Mouse (Mus musculus) heart, postnatal 36 days (tissue): ENCODE results near the gene Cd200. TPM values are rescaled to one million over a fixed set of nuclear protein-coding genes. Genes with fewer than 3 reads are reported as not detected.
"Not testable (repeated sequence)": the region's sequence is repeated elsewhere in the genome, so short reads cannot be mapped to it uniquely, and the experiment has no call there.

ENCODE experiments used
- DNase-seq, 2 experiments: peaks; one replicate each; pipeline ENCODE4 v3.0.0; 2021 to 2022
- intact Hi-C: fragments of 180-260 bp; cut with DNase I; formaldehyde crosslinking; loops from one replicate; pipeline ENCODE4 v1.15.1; 2025
- total RNA-seq, 2 experiments: library from RNA; stranded (reverse); gene quantifications; 2 replicates each; pipeline ENCODE4 v1.2.3; 2021

The Cd200 gene
- total RNA-seq, 2 experiments from 2014 or later, result 66.9 to 69.8 TPM

DNA sequence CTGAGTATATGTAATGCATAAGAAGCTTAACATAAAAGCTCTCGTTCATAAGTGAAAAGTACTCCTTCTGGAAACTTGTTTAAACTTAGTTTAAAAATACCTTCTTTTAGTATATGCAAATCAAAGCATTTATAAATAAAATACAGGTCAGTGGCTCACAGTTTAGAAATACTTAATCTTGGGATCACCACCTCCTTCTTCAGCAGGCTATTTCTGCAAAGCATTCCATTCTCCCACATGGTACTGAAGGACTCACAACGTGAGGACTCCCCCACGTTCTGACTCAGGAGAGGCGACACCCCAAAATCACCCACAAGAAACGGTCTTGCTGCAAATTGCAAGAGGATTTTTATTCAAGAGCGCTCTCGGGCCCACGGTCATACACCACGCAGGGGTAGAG lies 60.6 kb downstream of the Cd200 start:
- intact Hi-C loops, result loop anchor here (2.0 to 5.0 kb wide), 2 partner anchors 29 to 59 kb away; partner anchors contain the start of gene Cd200
- DNase-seq, result not testable (repeated sequence)

DNA sequence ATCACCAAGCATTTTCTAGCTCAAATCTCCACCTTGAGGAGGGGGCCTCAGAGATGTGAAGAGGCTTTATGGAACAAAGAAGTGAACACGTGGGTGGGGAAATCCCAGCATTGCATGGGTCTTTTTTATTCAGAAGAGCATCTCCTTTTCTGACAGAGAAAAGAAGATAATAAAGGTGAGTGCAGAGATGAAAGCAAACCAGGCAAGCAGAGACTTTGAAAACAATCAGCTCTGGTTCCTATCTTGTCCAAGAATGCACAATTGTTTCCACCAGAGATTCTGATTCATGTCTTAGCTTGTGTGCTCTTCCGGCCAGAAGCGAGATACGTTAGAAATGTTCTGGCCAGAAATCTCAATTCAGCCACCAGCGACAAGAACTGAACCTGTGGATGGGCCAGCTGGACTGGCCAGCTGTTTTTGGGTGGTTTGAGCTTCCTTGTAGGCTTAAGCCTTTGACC lies 61.9 kb downstream of the Cd200 start:
- no peak for DNase-seq
- intact Hi-C loops, result loop anchor here (5.0 kb wide), 1 partner anchor 60 kb away; the partner anchor contains the start of gene Cd200

DNA sequence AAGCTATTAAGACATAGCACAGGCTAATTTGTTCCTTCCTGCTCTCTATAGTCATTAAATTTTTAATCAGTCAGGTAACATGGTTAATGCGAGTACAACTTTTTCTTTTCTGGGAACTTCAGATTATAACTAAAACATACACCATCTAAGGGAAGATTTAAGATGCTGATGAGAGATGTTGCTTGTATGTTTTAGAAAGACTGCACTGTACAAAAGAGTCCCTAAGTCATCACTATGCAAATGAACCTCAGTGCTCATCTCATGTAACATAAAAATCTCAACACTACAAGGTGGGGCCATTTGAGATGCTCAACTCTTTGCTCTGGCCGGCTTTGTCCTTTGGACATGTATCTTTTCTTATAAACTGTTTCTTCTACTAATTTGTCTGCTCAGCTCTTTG lies 62.5 kb downstream of the Cd200 start:
- intact Hi-C loops, result loop anchor here (5.0 kb wide), 1 partner anchor 61 kb away; the partner anchor contains the start of gene Cd200
- DNase-seq, result no peak

DNA sequence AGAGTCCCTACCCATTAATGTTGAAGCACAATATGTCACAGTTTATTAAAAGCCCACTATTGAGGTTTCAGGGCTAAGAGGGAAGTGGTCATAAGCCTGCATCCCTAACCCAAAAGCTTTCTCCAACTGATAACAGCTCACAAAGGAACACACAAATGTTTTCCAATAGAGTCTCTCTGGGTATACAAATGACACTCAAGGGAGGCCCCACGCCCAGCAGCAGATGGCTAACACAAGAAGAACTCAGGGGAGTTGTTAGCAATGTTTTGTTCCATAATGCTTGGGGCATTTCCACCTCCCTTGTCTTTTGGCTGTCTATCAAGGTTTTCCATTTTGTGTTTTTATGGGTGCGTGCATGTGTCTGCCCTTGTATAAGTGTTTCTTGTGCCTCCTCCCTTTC lies 64.0 kb downstream of the Cd200 start:
- intact Hi-C loops, result loop anchor here (5.0 kb wide), 1 partner anchor 62 kb away; the partner anchor contains the start of gene Cd200
- no peak for DNase-seq

DNA sequence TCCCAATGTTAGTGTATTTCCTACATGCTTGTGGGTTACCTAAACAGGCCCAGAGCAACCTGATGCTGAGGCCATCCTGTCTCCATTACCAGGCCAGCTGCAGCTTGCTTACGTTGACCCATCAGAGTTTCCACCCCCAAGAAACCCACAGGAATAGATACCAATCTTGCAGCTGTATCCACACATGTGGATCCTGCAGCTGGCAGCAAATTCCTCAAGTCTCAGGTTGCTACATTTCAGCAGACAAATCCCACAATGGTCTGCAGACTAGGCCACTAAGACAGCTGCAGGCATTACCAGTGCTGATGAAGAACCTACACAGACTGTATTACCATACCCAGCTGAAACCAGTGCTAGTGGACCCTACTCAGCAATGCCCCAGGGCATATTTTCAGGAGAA lies 72.4 kb downstream of the Cd200 start:
- intact Hi-C loops, result no loop called here
- DNase-seq, result no peak

DNA sequence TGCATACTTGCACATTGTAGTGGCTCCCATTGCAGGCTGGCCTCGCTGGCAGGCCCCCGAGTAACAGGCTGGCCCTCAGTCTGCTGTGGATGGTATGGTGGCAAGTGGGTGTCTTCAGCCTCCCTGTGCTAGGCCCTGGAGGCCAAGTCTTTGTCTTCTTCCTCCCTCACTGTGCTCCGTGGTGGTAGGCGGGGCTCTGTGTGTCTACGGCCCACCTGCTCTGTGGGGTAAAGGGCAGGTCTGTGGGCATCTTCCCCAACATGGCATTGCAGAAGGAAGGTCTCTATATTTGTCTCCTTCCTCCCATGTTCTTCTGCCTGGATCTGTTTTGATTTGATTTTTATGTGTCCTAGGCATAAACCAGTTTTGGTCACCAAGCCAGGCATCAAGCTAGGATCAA lies 74.0 kb downstream of the Cd200 start:
- intact Hi-C loops, result loop anchor here (5.0 kb wide), 1 partner anchor 42 kb away; no protein-coding TSS in a partner anchor
- no peak for DNase-seq

DNA sequence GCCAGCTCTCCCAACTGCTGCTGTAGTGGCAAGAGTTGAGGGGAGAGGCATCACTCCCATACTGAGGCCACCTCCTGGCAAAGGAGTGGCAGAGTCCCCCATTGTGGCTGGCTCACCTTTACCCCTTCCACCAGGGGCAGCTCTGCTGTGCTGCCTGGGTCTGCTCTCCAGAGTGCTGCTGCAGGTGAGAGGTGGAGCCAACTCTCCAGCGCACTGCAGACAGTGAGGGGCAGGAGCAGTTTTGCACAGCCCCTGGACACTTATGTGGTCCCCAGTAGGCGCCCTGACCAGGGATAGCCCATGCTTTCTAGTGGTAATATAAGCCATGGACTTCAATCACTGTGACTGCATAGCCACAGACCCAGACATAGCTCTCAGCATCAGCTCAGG lies 74.5 kb downstream of the Cd200 start:
- no peak for DNase-seq
- intact Hi-C loops, result loop anchor here (5.0 kb wide), 1 partner anchor 43 kb away; no protein-coding TSS in a partner anchor

DNA sequence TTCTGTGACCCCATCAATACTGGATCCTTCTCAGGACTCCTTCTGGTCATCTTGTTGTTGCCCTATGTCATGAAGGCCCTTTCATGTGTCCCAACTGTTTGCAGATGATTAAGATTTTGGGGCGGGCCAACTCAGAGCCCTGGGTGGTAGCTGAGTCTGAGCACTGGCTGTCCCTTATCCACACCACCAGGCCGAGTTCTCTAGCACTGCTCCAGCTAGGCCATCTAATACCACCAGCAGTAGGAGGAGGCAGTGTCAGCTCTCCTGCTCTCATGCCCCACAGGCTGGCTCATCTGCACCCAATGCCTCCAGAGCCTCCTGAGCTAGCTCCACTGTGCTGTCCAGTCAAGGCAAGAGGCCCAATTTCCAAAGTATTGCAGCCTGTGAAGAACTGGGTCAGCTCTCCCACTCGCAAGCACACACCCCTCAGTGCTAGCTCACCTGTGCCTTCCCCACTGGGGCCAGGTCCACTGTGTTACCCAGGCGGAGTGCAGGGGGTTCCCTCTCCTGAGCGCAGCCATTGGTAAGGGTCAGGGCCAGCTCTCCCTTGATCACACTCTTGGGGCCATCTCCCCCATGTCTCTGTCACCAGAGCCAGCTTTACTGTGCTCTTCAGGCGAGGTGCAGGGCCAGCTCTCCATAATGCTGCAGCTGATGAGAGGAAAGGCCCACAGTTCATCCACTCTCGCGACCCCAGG lies 75.0 kb downstream of the Cd200 start:
- no peak for DNase-seq
- intact Hi-C loops, result loop anchor here (5.0 kb wide), 1 partner anchor 43 kb away; no protein-coding TSS in a partner anchor

DNA sequence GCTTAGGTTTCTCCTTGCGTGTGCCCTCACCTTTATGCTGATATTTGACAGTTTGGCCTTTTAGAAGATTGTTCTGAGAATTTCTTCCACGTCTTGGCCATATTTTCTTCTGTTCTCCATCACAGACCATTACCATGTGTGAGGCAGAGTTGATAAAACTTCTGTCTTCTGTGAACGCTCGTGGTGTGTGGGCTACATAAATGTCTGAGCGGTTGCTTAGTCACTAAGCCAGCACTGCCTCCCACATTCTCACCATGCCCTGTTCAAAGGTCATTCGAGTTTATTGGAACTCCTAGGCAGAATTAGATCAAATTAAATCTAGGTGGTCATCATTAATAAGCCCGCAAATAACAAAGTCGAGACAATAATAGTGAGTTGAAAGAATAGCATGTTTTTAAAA lies 76.3 kb downstream of the Cd200 start:
- intact Hi-C loops, result loop anchor here (5.0 kb wide), 1 partner anchor 45 kb away; no protein-coding TSS in a partner anchor
- DNase-seq, result no peak

Other genes with a start within 250 kb of the Cd200 start
- under 1 TPM; 0.46 to 0.56 TPM for gene Btla, start 184.7 kb downstream of the Cd200 start, total RNA-seq
- not detected for gene Gm609, start 83.9 kb upstream of the Cd200 start, total RNA-seq
- gene Gm17783, start 123.0 kb upstream of the Cd200 start, total RNA-seq, result not detected
- not detected for gene Slc9c1, start 126.3 kb upstream of the Cd200 start, total RNA-seq
- gene Gcsam, start 201.3 kb upstream of the Cd200 start, total RNA-seq, result under 1 TPM; 0.22 to 0.25 TPM
- not detected for gene BC016579, start 245.0 kb upstream of the Cd200 start, total RNA-seq